Mouse (Mus musculus): ENCODE results near the gene Lingo2.
"Not testable (repeated sequence)": the region's sequence is repeated elsewhere in the genome, so short reads cannot be mapped to it uniquely, and the experiment has no call there.

Gene Lingo2

GRCm38 (mm10) chr4:35823322-35823870, 1128.2 kb downstream of the Lingo2 start:
- DNase-seq = no peak

- peak; percentile 19 to 28 for DNase-seq
These were observed 1130.8 kb downstream of the Lingo2 start for GRCm38 (mm10) chr4:35820701-35821100.

GRCm38 (mm10) chr4:35814698-35815097, 1136.8 kb downstream of the Lingo2 start:
- no peak for DNase-seq

- peak; percentile 74 to 80 for DNase-seq
These were observed 1143.9 kb downstream of the Lingo2 start for GRCm38 (mm10) chr4:35807497-35808210.

GRCm38 (mm10) chr4:35806881-35807464, 1144.6 kb downstream of the Lingo2 start:
- no peak for DNase-seq

- DNase-seq = no peak
These were observed 1167.2 kb downstream of the Lingo2 start for GRCm38 (mm10) chr4:35784255-35784921.

- DNase-seq = no peak
These were observed 1180.7 kb downstream of the Lingo2 start for GRCm38 (mm10) chr4:35770810-35771209.

- peak; percentile 33 for DNase-seq
These were observed 1184.6 kb downstream of the Lingo2 start for GRCm38 (mm10) chr4:35766905-35767304.

GRCm38 (mm10) chr4:35761181-35761580, 1190.4 kb downstream of the Lingo2 start:
- DNase-seq = peak; percentile 27 to 52

- no peak for DNase-seq
These were observed 1199.3 kb downstream of the Lingo2 start for GRCm38 (mm10) chr4:35752121-35752860.

GRCm38 (mm10) chr4:35746693-35747092, 1204.9 kb downstream of the Lingo2 start:
- DNase-seq = no peak

- DNase-seq = no peak
These were observed 1226.8 kb downstream of the Lingo2 start for GRCm38 (mm10) chr4:35724774-35725173.

GRCm38 (mm10) chr4:35704126-35704525, 1247.4 kb downstream of the Lingo2 start:
- no peak for DNase-seq

- DNase-seq = peak; percentile 56 to 67
These were observed 1248.9 kb downstream of the Lingo2 start for GRCm38 (mm10) chr4:35702661-35703060.

- no peak for DNase-seq
These were observed 1256.4 kb downstream of the Lingo2 start for GRCm38 (mm10) chr4:35695137-35695522.

- DNase-seq = no peak
These were observed 1257.0 kb downstream of the Lingo2 start for GRCm38 (mm10) chr4:35694360-35695136.

- no peak for DNase-seq
These were observed 1261.0 kb downstream of the Lingo2 start for GRCm38 (mm10) chr4:35690521-35690920.

- not testable (repeated sequence) for DNase-seq
These were observed 1262.9 kb downstream of the Lingo2 start for GRCm38 (mm10) chr4:35688498-35689240.

Measured in cerebellum, postnatal 14 days (tissue).